Mouse (Mus musculus) spleen, adult 2 months (tissue): ENCODE data around the gene Lrrn4cl. TPM values are rescaled to one million over a fixed set of nuclear protein-coding genes. Genes with fewer than 3 reads are reported as not detected.
"Not testable (repeated sequence)": the region's sequence is repeated elsewhere in the genome, so short reads cannot be mapped to it uniquely, and the experiment has no call there.

Experiments used
- DNase-seq, 2 experiments: peaks; one replicate each; pipeline versions ENCODE4 v3.0.0 to v3.0.0-alpha.2; 2012 to 2021; ENCODE audit warnings: low spot score in 2 of 2, low read depth in 1 of 2
- H3K27ac ChIP-seq: fragments of 200-500 bp; 2 replicates; pipeline ENCODE4 v1.5.1; 2012; ENCODE audit warnings: low read length, inconsistent platforms; ENCODE audit not compliant: insufficient read depth
- H3K27me3 ChIP-seq: fragments of 200-500 bp; 2 replicates; pipeline ENCODE4 v1.6.1; 2012; ENCODE audit warnings: mild to moderate bottlenecking, moderate library complexity, low read length, inconsistent platforms; ENCODE audit not compliant: control insufficient read depth, insufficient read depth
- H3K36me3 ChIP-seq: fragments of 200-500 bp; 2 replicates; pipeline ENCODE4 v1.6.1; 2012; ENCODE audit warnings: mild to moderate bottlenecking, low read length, inconsistent platforms; ENCODE audit not compliant: control insufficient read depth, insufficient read depth
- H3K4me1 ChIP-seq: fragments of 200-500 bp; 2 replicates; pipeline ENCODE4 v1.6.1; 2011; ENCODE audit warnings: inconsistent platforms; ENCODE audit not compliant: control insufficient read depth, insufficient read depth, insufficient read length
- H3K4me3 ChIP-seq: fragments of 200-500 bp; 2 replicates; pipeline ENCODE4 v1.5.1; 2011; ENCODE audit warnings: mild to moderate bottlenecking, inconsistent platforms; ENCODE audit not compliant: insufficient read depth, insufficient read length; ENCODE audit errors: extremely low read depth
- CTCF ChIP-seq: fragments of 200-500 bp; IDR thresholded peaks from 2 replicates; pipeline ENCODE4 v1.5.1; 2011; ENCODE audit warnings: mild to moderate bottlenecking, inconsistent platforms; ENCODE audit not compliant: insufficient read depth, insufficient read length, insufficient replicate concordance; ENCODE audit errors: extremely low read depth
- POLR2A ChIP-seq: fragments of 200-500 bp; IDR thresholded peaks from 2 replicates; pipeline ENCODE4 v1.6.1; 2011; ENCODE audit warnings: low read depth, low read length, inconsistent platforms
- WGBS: fragments of 180-500 bp; shearing (Covaris S2); methylation state at CpG from one replicate; pipeline ENCODE4 v1.1.7; 2018; 5-methylcytosine and 5-hydroxymethylcytosine counted together
- polyA plus RNA-seq: library from polyadenylated mRNA; depleted of rRNA; stranded (reverse); fragments of >200 nt; gene quantifications from 2 replicates; pipeline ENCODE4 v1.2.3, GENCODE M21; 2012

Gene Lrrn4cl
- polyA plus RNA-seq, 1 experiment = 0.23 TPM

- WGBS = 73% methylated on average over 1 of the region's 1 CpGs
- no peak overlapping the region for H3K27ac ChIP-seq
- H3K36me3 ChIP-seq = peaks cover 6% of the 10 kb centered on the region
- H3K4me1 ChIP-seq = 0 out of 2 replicates have a peak, but pooled peaks cover 5% of the 10 kb centered on the region
- no peak for DNase-seq
- H3K27me3 ChIP-seq = no peaks in the 10 kb centered on the region
- TF ChIP-seq CTCF = no peak
- no peak for TF ChIP-seq POLR2A
- no peak overlapping the region for H3K4me3 ChIP-seq
Measured at GRCm38 (mm10) chr19:8886916-8887584, 36.5 kb downstream of the Lrrn4cl start.

GRCm38 (mm10) chr19:8887585-8888463 is 37.3 kb downstream of the Lrrn4cl start:
- no peak for TF ChIP-seq CTCF
- TF ChIP-seq POLR2A = no peak
- H3K36me3 ChIP-seq = peaks cover 6% of the 10 kb centered on the region
- H3K4me3 ChIP-seq = peak overlapping the region; percentile 75
- WGBS = 24% methylated on average over 19 of the region's 19 CpGs
- 0 out of 2 replicates have a peak, but pooled peaks cover 5% of the 10 kb centered on the region for H3K4me1 ChIP-seq
- peak overlapping the region; percentile 83 for H3K27ac ChIP-seq
- H3K27me3 ChIP-seq = no peaks in the 10 kb centered on the region
- DNase-seq = no peak

- Histone ChIP-seq H3K27ac (peak within 1 kb of the TSS; percentile 83), H3K4me1 (0 out of 2 replicates have a peak, but pooled peaks cover 5% of the 10 kb centered on the region), H3K27me3 (no peaks in the 10 kb centered on the region), H3K4me3 (peak within 1 kb of the TSS; percentile 75), H3K36me3 (peaks cover 6% of the 10 kb centered on the region)
- TF ChIP-seq CTCF (no peak), POLR2A (peak; percentile 72)
- WGBS = under 1% methylated on average over 58 of the region's 58 CpGs
- peak; percentile 90 to 94 for DNase-seq
Measured at GRCm38 (mm10) chr19:8888511-8889385, 38.2 kb downstream of the Lrrn4cl start, which contains the start of the genes 1810009A15Rik and Gm49416. Gene 1810009A15Rik (plus strand): TSS chr19:8888853. Gene Gm49416 (plus strand): TSS chr19:8888926.

GRCm38 (mm10) chr19:8892829-8893766 is 42.5 kb downstream of the Lrrn4cl start, which contains the start of gene Ints5:
Gene Ints5 (plus strand): TSS chr19:8893005.
- Histone ChIP-seq H3K36me3 (peaks cover 8% of the 10 kb centered on the region), H3K4me3 (peak within 1 kb of the TSS; percentile 80), H3K27me3 (no peaks in the 10 kb centered on the region), H3K4me1 (peaks cover 5% of the 10 kb centered on the region; the same call in 1 of the 2 replicates), H3K27ac (peak within 1 kb of the TSS; percentile 68)
- TF ChIP-seq CTCF = no peak
- TF ChIP-seq POLR2A = peak; percentile 77
- peak; percentile 73 to 78 for DNase-seq
- WGBS = 2% methylated on average over 54 of the region's 54 CpGs

GRCm38 (mm10) chr19:8895397-8895960 is 44.9 kb downstream of the Lrrn4cl start:
- TF ChIP-seq CTCF (no peak), POLR2A (no peak)
- WGBS = 93% methylated on average over 9 of the region's 9 CpGs
- peaks cover 4% of the 10 kb centered on the region; the same call in 1 of the 2 replicates for H3K4me1 ChIP-seq

GRCm38 (mm10) chr19:8896231-8896630 is 45.7 kb downstream of the Lrrn4cl start:
- not testable (repeated sequence) for H3K4me1 ChIP-seq, DNase-seq, H3K27ac ChIP-seq, H3K4me3 ChIP-seq, H3K27me3 ChIP-seq, H3K36me3 ChIP-seq
- WGBS = 92% methylated on average over 5 of the region's 5 CpGs

More at GRCm38 (mm10) chr19:8895397-8895960, 44.9 kb downstream of the Lrrn4cl start:
- Histone ChIP-seq H3K27ac (no peak overlapping the region), H3K4me3 (no peak overlapping the region), H3K36me3 (peaks cover 6% of the 10 kb centered on the region), H3K27me3 (no peaks in the 10 kb centered on the region)
- DNase-seq = no peak

- not testable (repeated sequence) for DNase-seq, H3K27me3 ChIP-seq, H3K4me3 ChIP-seq, H3K4me1 ChIP-seq, H3K36me3 ChIP-seq
- peak overlapping the region; percentile 48; the same call in 1 of the 2 replicates for H3K27ac ChIP-seq
- 38% methylated on average over 21 of the region's 21 CpGs for WGBS
Measured at GRCm38 (mm10) chr19:8897211-8897864, 46.8 kb downstream of the Lrrn4cl start.
